8 mouse cellular contexts compared by ENCODE assay signal in the genomic region with DNA sequence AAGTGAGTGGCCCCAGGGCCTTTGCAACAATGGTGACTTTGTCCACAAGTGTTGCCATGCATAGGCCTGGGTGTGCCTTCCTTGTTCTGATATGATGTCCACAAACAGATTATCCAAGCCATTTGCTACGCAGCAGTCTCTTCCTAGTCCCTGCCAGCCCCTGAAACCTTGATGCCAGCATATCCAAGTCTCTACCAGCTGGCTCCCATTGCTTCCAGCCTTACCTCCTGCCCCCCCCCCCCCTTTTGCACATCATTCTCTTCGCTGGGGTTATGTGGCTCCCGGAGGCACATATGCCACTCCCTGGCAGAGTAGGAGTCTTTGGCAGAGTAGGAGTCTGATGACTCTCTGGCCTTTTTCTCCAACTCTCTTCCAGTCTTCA. TPM values are rescaled to one million over a fixed set of nuclear protein-coding genes. Genes with fewer than 3 reads are reported as not detected.
DNase-seq lines count a peak whose midpoint lies in the region; ATAC-seq and TF ChIP-seq lines count a peak whose summit lies in the region.

No protein-coding gene starts in this region.

- no peaks in the 10 kb centered on the region for H3K36me3 ChIP-seq in lung, embryonic 14.5 days (ENCODE audit: insufficient read depth)
- no peaks in the 10 kb centered on the region for H3K36me3 ChIP-seq in intestine, postnatal 0 days (ENCODE audit: control insufficient read depth, insufficient read depth)
- H3K36me3 ChIP-seq in neural tube, embryonic 15.5 days: no peaks in the 10 kb centered on the region

- no peaks in the 10 kb centered on the region for H3K9me3 ChIP-seq in lung, embryonic 14.5 days (ENCODE audit: low read depth, low read length)
- no peaks in the 10 kb centered on the region for H3K9me3 ChIP-seq in intestine, postnatal 0 days (ENCODE audit: control insufficient read depth)
- no peaks in the 10 kb centered on the region for H3K9me3 ChIP-seq in neural tube, embryonic 15.5 days (replicated peaks)

- no peaks in the 10 kb centered on the region for H3K4me1 ChIP-seq in lung, embryonic 14.5 days (ENCODE audit: insufficient read depth)
- no peaks in the 10 kb centered on the region for H3K4me1 ChIP-seq in intestine, postnatal 0 days (replicated peaks; ENCODE audit: control insufficient read depth, insufficient read depth, low read length)
- peaks cover 19% of the 10 kb centered on the region for H3K4me1 ChIP-seq in neural tube, embryonic 15.5 days

- peak; percentile 45; the same call in 1 of the 2 replicates for ATAC-seq in cerebellum, adult (ENCODE audit: insufficient number of reproducible peaks, low FRiP score, low TSS enrichment)
- ATAC-seq in lung, embryonic 14.5 days (ENCODE audit: insufficient read depth): no peak
- ATAC-seq in intestine, postnatal 0 days: no peak
- ATAC-seq in neural tube, embryonic 15.5 days (ENCODE audit: low FRiP score): peak; percentile 2; the same call in 1 of the 2 replicates

- no peak for TF ChIP-seq CTCF in lung, embryonic 14.5 days (IDR thresholded peaks at IDR 0.05; ENCODE audit: low read depth)
- no peak for TF ChIP-seq CTCF in intestine, postnatal 0 days (IDR thresholded peaks at IDR 0.05; ENCODE audit: low read depth)

- peak overlapping the region; percentile 48 for H3K9ac ChIP-seq in lung, embryonic 14.5 days
- 0 out of 2 replicates have a peak overlapping the region, but pooled peaks have one; percentile 31 for H3K9ac ChIP-seq in intestine, postnatal 0 days (ENCODE audit: low read depth, low read length)
- H3K9ac ChIP-seq in neural tube, embryonic 15.5 days (replicated peaks): peak overlapping the region; percentile 49; the same call in 1 of the 2 replicates

- H3K4me2 ChIP-seq in lung, embryonic 14.5 days: peak overlapping the region; percentile 70
- peak overlapping the region; percentile 73 for H3K4me2 ChIP-seq in intestine, postnatal 0 days (replicated peaks; ENCODE audit: low read depth)
- peak overlapping the region; percentile 58 for H3K4me2 ChIP-seq in neural tube, embryonic 15.5 days

- H3K4me3 ChIP-seq in lung, embryonic 14.5 days (ENCODE audit: low read depth, low read length): peak overlapping the region; percentile 42
- H3K4me3 ChIP-seq in intestine, postnatal 0 days (ENCODE audit: low read depth, low read length): peak overlapping the region; percentile 39
- H3K4me3 ChIP-seq in neural tube, embryonic 15.5 days (replicated peaks): peak overlapping the region; percentile 49

- H3K27me3 ChIP-seq in lung, embryonic 14.5 days (ENCODE audit: insufficient read depth, low read length): no peaks in the 10 kb centered on the region
- H3K27me3 ChIP-seq in intestine, postnatal 0 days (replicated peaks; ENCODE audit: control insufficient read depth, insufficient read depth, low read length): no peaks in the 10 kb centered on the region
- H3K27me3 ChIP-seq in neural tube, embryonic 15.5 days (replicated peaks): no peaks in the 10 kb centered on the region

- no peak overlapping the region for H3K27ac ChIP-seq in lung, embryonic 14.5 days (ENCODE audit: low read depth)
- no peak overlapping the region for H3K27ac ChIP-seq in intestine, postnatal 0 days (ENCODE audit: low read depth, low read length)
- peak overlapping the region; percentile 71 for H3K27ac ChIP-seq in neural tube, embryonic 15.5 days (replicated peaks)

- WGBS in lung, embryonic 14.5 days: 63% methylated on average over 3 of the region's 3 CpGs
- WGBS in intestine, postnatal 0 days: 68% methylated on average over 3 of the region's 3 CpGs
- WGBS in neural tube, embryonic 15.5 days: 40% methylated on average over 3 of the region's 3 CpGs

- no peak for DNase-seq in cerebellum, postnatal 25 days
- no peak for DNase-seq in lung, embryonic 14.5 days
- DNase-seq in lung, postnatal 36 days: no peak
- DNase-seq in frontal cortex, postnatal 36 days (ENCODE audit: low spot score in 2 of 2): no peak
- no peak for DNase-seq in frontal cortex, postnatal 14 days (ENCODE audit: low spot score in 2 of 2)

RNA-seq across cellular contexts. Expression of gene Pnck, which starts 0.4 kb away (rescaled TPM):
- polyA plus RNA-seq in lung, embryonic 14.5 days (2014; fragmentation: Nextera tagmentation; extraction: Ambion mirVana): 12.0 and 14.0 TPM in 2 replicates
- 8.5 and 9.4 TPM in 2 replicates for polyA plus RNA-seq in intestine, postnatal 0 days (2015; fragmentation: Nextera tagmentation; extraction: Ambion mirVana)
- polyA plus RNA-seq in neural tube, embryonic 15.5 days (2015; fragmentation: Nextera tagmentation; extraction: Ambion mirVana): 156 and 187 TPM in 2 replicates

RNA-seq across cellular contexts. Expression of gene Slc6a8, which starts 12.7 kb away (rescaled TPM):
- polyA plus RNA-seq in lung, embryonic 14.5 days (2014; fragmentation: Nextera tagmentation; extraction: Ambion mirVana): 7.4 and 10.6 TPM in 2 replicates
- polyA plus RNA-seq in intestine, postnatal 0 days (2015; fragmentation: Nextera tagmentation; extraction: Ambion mirVana): 46.8 and 50.9 TPM in 2 replicates
- polyA plus RNA-seq in neural tube, embryonic 15.5 days (2015; fragmentation: Nextera tagmentation; extraction: Ambion mirVana): 8.2 TPM in 2 replicates

RNA-seq across cellular contexts. Expression of gene Dusp9, which starts 21.1 kb away (rescaled TPM):
- polyA plus RNA-seq in lung, embryonic 14.5 days (2014; fragmentation: Nextera tagmentation; extraction: Ambion mirVana): 4.1 and 6.6 TPM in 2 replicates
- polyA plus RNA-seq in intestine, postnatal 0 days (2015; fragmentation: Nextera tagmentation; extraction: Ambion mirVana): 2.2 and 2.7 TPM in 2 replicates
- 1.0 and 1.8 TPM in 2 replicates for polyA plus RNA-seq in neural tube, embryonic 15.5 days (2015; fragmentation: Nextera tagmentation; extraction: Ambion mirVana)

RNA-seq across cellular contexts. Expression of gene Bcap31, which starts 55.7 kb away (rescaled TPM):
- 235 and 244 TPM in 2 replicates for polyA plus RNA-seq in lung, embryonic 14.5 days (2014; fragmentation: Nextera tagmentation; extraction: Ambion mirVana)
- polyA plus RNA-seq in intestine, postnatal 0 days (2015; fragmentation: Nextera tagmentation; extraction: Ambion mirVana): 380 and 382 TPM in 2 replicates
- 146 and 166 TPM in 2 replicates for polyA plus RNA-seq in neural tube, embryonic 15.5 days (2015; fragmentation: Nextera tagmentation; extraction: Ambion mirVana)

RNA-seq across cellular contexts. Expression of gene Abcd1, which starts 56.1 kb away (rescaled TPM):
- 15.5 and 15.6 TPM in 2 replicates for polyA plus RNA-seq in lung, embryonic 14.5 days (2014; fragmentation: Nextera tagmentation; extraction: Ambion mirVana)
- polyA plus RNA-seq in intestine, postnatal 0 days (2015; fragmentation: Nextera tagmentation; extraction: Ambion mirVana): 46.5 and 51.3 TPM in 2 replicates
- polyA plus RNA-seq in neural tube, embryonic 15.5 days (2015; fragmentation: Nextera tagmentation; extraction: Ambion mirVana): 13.6 and 15.5 TPM in 2 replicates

Comparison
In these comparisons a context has a peak if more than half of its experiments do, and no peak if none do; other contexts are left out.
1. ATAC-seq: peak in cerebellum, adult (single experiment) and neural tube, embryonic 15.5 days (single experiment); none in lung, embryonic 14.5 days (single experiment) and intestine, postnatal 0 days (single experiment).
2. RNA of gene Pnck, which starts 0.4 kb away (polyA plus RNA-seq): 156 to 187 TPM in neural tube, embryonic 15.5 days; 12.0 to 14.0 TPM in lung, embryonic 14.5 days and 8.5 to 9.4 TPM in intestine, postnatal 0 days; every median in the first group is over 10 times any median in the second.
3. Peak in every context shown above with its lines, with median percentiles within 50 percentile points of each other: H3K4me2 ChIP-seq, H3K4me3 ChIP-seq and H3K9ac ChIP-seq.